Mouse (Mus musculus) liver, postnatal 0 days (tissue): ENCODE measurements around the gene Col6a6.

ENCODE experiments used
- CTCF ChIP-seq: sonication (generic); IDR thresholded peaks from 2 replicates; pipeline ENCODE4 v1.5.1; 2016; ENCODE audit warnings: antibody characterized with exemption, low read depth
- EP300 ChIP-seq: IDR thresholded peaks from 2 replicates; pipeline ENCODE4 v1.6.1; 2016; ENCODE audit warnings: antibody characterized with exemption, low read depth, mild to moderate bottlenecking

DNA sequence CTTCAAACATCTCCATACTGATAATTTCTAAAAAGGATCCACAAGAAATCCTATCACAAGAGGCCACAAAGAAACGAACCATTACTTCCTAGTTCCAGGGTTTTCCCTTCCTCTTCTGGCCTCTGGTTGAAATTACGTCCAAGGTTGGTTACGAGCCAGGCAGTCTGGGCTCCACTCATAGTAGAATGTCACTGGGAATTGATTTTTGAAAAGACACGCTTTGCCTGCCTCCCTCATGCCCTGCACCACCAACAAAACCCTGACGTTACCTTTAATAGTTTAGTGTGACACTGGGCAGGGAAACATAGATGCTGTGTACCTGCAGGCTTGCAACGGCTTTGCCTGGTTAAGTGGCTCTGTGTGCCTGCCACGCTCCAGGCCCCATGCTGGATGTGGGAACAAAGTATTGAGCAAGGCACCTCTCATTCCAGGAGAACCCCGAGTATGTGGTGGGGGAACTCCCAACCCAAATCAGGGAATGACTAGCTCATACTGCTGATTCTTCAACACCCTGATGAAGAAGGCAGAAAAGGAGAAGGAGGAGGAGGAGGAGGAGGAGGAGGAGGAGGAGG is 798 bp downstream of the Col6a6 start:
- TF ChIP-seq CTCF, result no peak
- no peak for TF ChIP-seq EP300
